Mouse (Mus musculus) layer of hippocampus, postnatal 36 days (tissue): ENCODE measurements around the gene L3mbtl1. TPM values are rescaled to one million over a fixed set of nuclear protein-coding genes. Genes with fewer than 3 reads are reported as not detected.

ENCODE experiments used
- DNase-seq, 2 experiments: peaks; one replicate each; pipeline ENCODE4 v3.0.0; 2022
- total RNA-seq, 2 experiments: library from RNA; stranded (reverse); gene quantifications; 2 replicates each; pipeline ENCODE4 v1.2.3; 2021

L3mbtl1 gene
- total RNA-seq, 2 experiments from 2014 or later = 12.5 to 14.6 TPM

GRCm38 (mm10) chr2:162998528-162999230 is 55.4 kb downstream of the L3mbtl1 start:
- DNase-seq = peak; percentile 45 to 66

- DNase-seq = no peak
Measured at GRCm38 (mm10) chr2:162999744-163000143, 56.5 kb downstream of the L3mbtl1 start.

- DNase-seq = no peak
Measured at GRCm38 (mm10) chr2:163001071-163001470, 57.8 kb downstream of the L3mbtl1 start.

- no peak for DNase-seq
Measured at GRCm38 (mm10) chr2:163007299-163007698, 64.0 kb downstream of the L3mbtl1 start.

GRCm38 (mm10) chr2:163016916-163017743 is 73.9 kb downstream of the L3mbtl1 start, which contains the start of gene Ift52:
Gene Ift52, plus strand, starts transcription at chr2:163017354.
- DNase-seq = peak; percentile 91 to 95

Other genes starting within 250 kb of the L3mbtl1 start
- 100 to 1,000 TPM; 117 to 121 TPM for gene Srsf6, start 11.9 kb upstream of the L3mbtl1 start, total RNA-seq
- 1 to 10 TPM; 1.1 to 1.9 TPM for gene Sgk2, start 43.9 kb downstream of the L3mbtl1 start, total RNA-seq
- gene Ift52, start 73.9 kb downstream of the L3mbtl1 start, total RNA-seq = 10 to 100 TPM; 28.9 to 34.1 TPM
- 1 to 10 TPM in 1 of 2 experiments, under 1 TPM in 1; 0.87 to 3.1 TPM for gene Mybl2, start 111.2 kb downstream of the L3mbtl1 start, total RNA-seq
- gene Gtsf1l, start 144.4 kb downstream of the L3mbtl1 start, total RNA-seq = not detected